Mouse (Mus musculus): ENCODE measurements around the gene Negr1.

- TF ChIP-seq POLR2A (IDR thresholded peaks at IDR 0.05; ENCODE audit: low read depth, low read length) (no peak), CTCF (conservative IDR thresholded peaks at IDR 0.05; ENCODE audit: insufficient read depth, insufficient read length, low read depth, low read length) (no peak)
These were observed 742.0 kb downstream of the Negr1 start for GRCm38 (mm10) chr3:157303430-157304116.

Data from kidney, adult 2 months (tissue).